Mouse (Mus musculus): ENCODE data around the gene Adamts6. TPM values are rescaled to one million over a fixed set of nuclear protein-coding genes. Genes with fewer than 3 reads are reported as not detected.

Gene Adamts6
- polyA plus RNA-seq, 1 experiment, result 0.74 TPM

GRCm38 (mm10) chr13:104497592-104497991, 210.0 kb downstream of the Adamts6 start:
- no peaks in the 10 kb centered on the region for H3K4me1 ChIP-seq (ENCODE audit: control insufficient read depth, insufficient read depth, low read length)
- H3K4me3 ChIP-seq (ENCODE audit: insufficient read depth, low read length), result no peak overlapping the region
- H3K27ac ChIP-seq (ENCODE audit: insufficient read depth, low read depth, low read length), result no peak overlapping the region
- TF ChIP-seq CTCF (IDR thresholded peaks at IDR 0.05; ENCODE audit: low read depth, low read length) (no peak), POLR2A (IDR thresholded peaks at IDR 0.05; ENCODE audit: borderline replicate concordance, low read depth, low read length) (no peak)

GRCm38 (mm10) chr13:104498669-104499068, 211.0 kb downstream of the Adamts6 start:
- H3K27ac ChIP-seq (ENCODE audit: insufficient read depth, low read depth, low read length), result no peak overlapping the region
- no peaks in the 10 kb centered on the region for H3K4me1 ChIP-seq (ENCODE audit: control insufficient read depth, insufficient read depth, low read length)
- no peak for TF ChIP-seq POLR2A (IDR thresholded peaks at IDR 0.05; ENCODE audit: borderline replicate concordance, low read depth, low read length)
- no peak for TF ChIP-seq CTCF (IDR thresholded peaks at IDR 0.05; ENCODE audit: low read depth, low read length)
- H3K4me3 ChIP-seq (ENCODE audit: insufficient read depth, low read length), result no peak overlapping the region

GRCm38 (mm10) chr13:104499116-104500040, 211.7 kb downstream of the Adamts6 start:
- no peak overlapping the region for H3K4me3 ChIP-seq (ENCODE audit: insufficient read depth, low read length)
- 0 out of 2 replicates have a peak, but pooled peaks cover 3% of the 10 kb centered on the region for H3K4me1 ChIP-seq (ENCODE audit: control insufficient read depth, insufficient read depth, low read length)
- TF ChIP-seq POLR2A (IDR thresholded peaks at IDR 0.05; ENCODE audit: borderline replicate concordance, low read depth, low read length) (no peak), CTCF (IDR thresholded peaks at IDR 0.05; ENCODE audit: low read depth, low read length) (no peak)
- H3K27ac ChIP-seq (ENCODE audit: insufficient read depth, low read depth, low read length), result no peak overlapping the region

- 0 out of 2 replicates have a peak, but pooled peaks cover 3% of the 10 kb centered on the region for H3K4me1 ChIP-seq (ENCODE audit: control insufficient read depth, insufficient read depth, low read length)
- TF ChIP-seq POLR2A (IDR thresholded peaks at IDR 0.05; ENCODE audit: borderline replicate concordance, low read depth, low read length) (no peak), CTCF (IDR thresholded peaks at IDR 0.05; ENCODE audit: low read depth, low read length) (no peak)
- no peak overlapping the region for H3K4me3 ChIP-seq (ENCODE audit: insufficient read depth, low read length)
- no peak overlapping the region for H3K27ac ChIP-seq (ENCODE audit: insufficient read depth, low read depth, low read length)
Observed at GRCm38 (mm10) chr13:104502406-104502805, 214.8 kb downstream of the Adamts6 start.

GRCm38 (mm10) chr13:104504043-104504442, 216.4 kb downstream of the Adamts6 start:
- Histone ChIP-seq H3K27ac (ENCODE audit: insufficient read depth, low read depth, low read length) (no peak overlapping the region), H3K4me1 (ENCODE audit: control insufficient read depth, insufficient read depth, low read length) (0 out of 2 replicates have a peak, but pooled peaks cover 3% of the 10 kb centered on the region), H3K4me3 (ENCODE audit: insufficient read depth, low read length) (no peak overlapping the region)
- TF ChIP-seq CTCF (IDR thresholded peaks at IDR 0.05; ENCODE audit: low read depth, low read length) (no peak), POLR2A (IDR thresholded peaks at IDR 0.05; ENCODE audit: borderline replicate concordance, low read depth, low read length) (no peak)

- Histone ChIP-seq H3K4me1 (ENCODE audit: control insufficient read depth, insufficient read depth, low read length) (0 out of 2 replicates have a peak, but pooled peaks cover 3% of the 10 kb centered on the region), H3K4me3 (ENCODE audit: insufficient read depth, low read length) (no peak overlapping the region), H3K27ac (ENCODE audit: insufficient read depth, low read depth, low read length) (no peak overlapping the region)
- TF ChIP-seq POLR2A (IDR thresholded peaks at IDR 0.05; ENCODE audit: borderline replicate concordance, low read depth, low read length) (no peak), CTCF (IDR thresholded peaks at IDR 0.05; ENCODE audit: low read depth, low read length) (no peak)
Observed at GRCm38 (mm10) chr13:104506165-104506875, 218.7 kb downstream of the Adamts6 start.

- Histone ChIP-seq H3K4me1 (ENCODE audit: control insufficient read depth, insufficient read depth, low read length) (0 out of 2 replicates have a peak, but pooled peaks cover 3% of the 10 kb centered on the region), H3K4me3 (ENCODE audit: insufficient read depth, low read length) (no peak overlapping the region), H3K27ac (ENCODE audit: insufficient read depth, low read depth, low read length) (no peak overlapping the region)
- TF ChIP-seq CTCF (IDR thresholded peaks at IDR 0.05; ENCODE audit: low read depth, low read length), result no peak
- TF ChIP-seq POLR2A (IDR thresholded peaks at IDR 0.05; ENCODE audit: borderline replicate concordance, low read depth, low read length), result no peak
Observed at GRCm38 (mm10) chr13:104507671-104508070, 220.0 kb downstream of the Adamts6 start.

- no peak for TF ChIP-seq CTCF (IDR thresholded peaks at IDR 0.05; ENCODE audit: low read depth, low read length)
- Histone ChIP-seq H3K4me1 (ENCODE audit: control insufficient read depth, insufficient read depth, low read length) (no peaks in the 10 kb centered on the region), H3K4me3 (ENCODE audit: insufficient read depth, low read length) (no peak overlapping the region), H3K27ac (ENCODE audit: insufficient read depth, low read depth, low read length) (no peak overlapping the region)
Observed at GRCm38 (mm10) chr13:104509561-104510493, 222.2 kb downstream of the Adamts6 start.

- H3K4me3 ChIP-seq (ENCODE audit: insufficient read depth, low read length), result no peak overlapping the region
- no peaks in the 10 kb centered on the region for H3K4me1 ChIP-seq (ENCODE audit: control insufficient read depth, insufficient read depth, low read length)
- TF ChIP-seq POLR2A (IDR thresholded peaks at IDR 0.05; ENCODE audit: borderline replicate concordance, low read depth, low read length), result no peak
- no peak for TF ChIP-seq CTCF (IDR thresholded peaks at IDR 0.05; ENCODE audit: low read depth, low read length)
- H3K27ac ChIP-seq (ENCODE audit: insufficient read depth, low read depth, low read length), result no peak overlapping the region
Observed at GRCm38 (mm10) chr13:104510766-104511165, 223.1 kb downstream of the Adamts6 start.
